Mouse (Mus musculus) adipocyte (in vitro differentiated cells): Measurements from ENCODE around the gene Plxna1.

Experiments
- DNase-seq: peaks from one replicate; pipeline ENCODE4 v3.0.0-alpha.2; 2016; ENCODE audit warnings: low spot score

The Plxna1 gene

GRCm38 (mm10) chr6:89333964-89334702 lies 28.3 kb downstream of the Plxna1 start:
- DNase-seq: no peak

- DNase-seq: no peak
Observed at GRCm38 (mm10) chr6:89330957-89331356, 31.5 kb downstream of the Plxna1 start.

GRCm38 (mm10) chr6:89328634-89329033 lies 33.8 kb downstream of the Plxna1 start:
- no peak for DNase-seq

GRCm38 (mm10) chr6:89327746-89328491 lies 34.5 kb downstream of the Plxna1 start:
- no peak for DNase-seq

GRCm38 (mm10) chr6:89324842-89325241 lies 37.6 kb downstream of the Plxna1 start:
- no peak for DNase-seq

GRCm38 (mm10) chr6:89315263-89315662 lies 47.2 kb downstream of the Plxna1 start:
- no peak for DNase-seq

- no peak for DNase-seq
Observed at GRCm38 (mm10) chr6:89311518-89311917, 50.9 kb downstream of the Plxna1 start.

GRCm38 (mm10) chr6:89310236-89310635 lies 52.2 kb downstream of the Plxna1 start:
- DNase-seq: no peak

GRCm38 (mm10) chr6:89308213-89308973 lies 54.0 kb downstream of the Plxna1 start:
- DNase-seq: no peak

GRCm38 (mm10) chr6:89304375-89305058 lies 57.9 kb downstream of the Plxna1 start:
- DNase-seq: no peak

GRCm38 (mm10) chr6:89299818-89300217 lies 62.6 kb downstream of the Plxna1 start:
- DNase-seq: no peak

- peak; percentile 20 for DNase-seq
Observed at GRCm38 (mm10) chr6:89296909-89297695, 65.3 kb downstream of the Plxna1 start.

GRCm38 (mm10) chr6:89296001-89296709 lies 66.3 kb downstream of the Plxna1 start:
- DNase-seq: peak; percentile 71

GRCm38 (mm10) chr6:89294621-89295020 lies 67.8 kb downstream of the Plxna1 start:
- peak; percentile 39 for DNase-seq

GRCm38 (mm10) chr6:89291494-89291893 lies 70.9 kb downstream of the Plxna1 start:
- no peak for DNase-seq

- no peak for DNase-seq
Observed at GRCm38 (mm10) chr6:89288156-89288555, 74.3 kb downstream of the Plxna1 start.

GRCm38 (mm10) chr6:89286700-89287428 lies 75.6 kb downstream of the Plxna1 start:
- peak; percentile 33 for DNase-seq

GRCm38 (mm10) chr6:89286286-89286655 lies 76.1 kb downstream of the Plxna1 start:
- no peak for DNase-seq

GRCm38 (mm10) chr6:89285561-89286285 lies 76.7 kb downstream of the Plxna1 start:
- DNase-seq: no peak
